Mouse (Mus musculus) olfactory bulb, adult 2 months (tissue): ENCODE data around the gene Ciz1.

Experiments used
- CTCF ChIP-seq: fragments of 200-500 bp; IDR thresholded peaks from 2 replicates; pipeline ENCODE4 v1.5.1; 2012; ENCODE audit warnings: low read depth, mild to moderate bottlenecking, low read length, moderate library complexity; ENCODE audit not compliant: insufficient read depth
- POLR2A ChIP-seq: fragments of 200-500 bp; IDR thresholded peaks from 2 replicates; pipeline ENCODE4 v1.6.1; 2012; ENCODE audit warnings: mild to moderate bottlenecking, low read depth, low read length, moderate library complexity; ENCODE audit not compliant: insufficient read depth

DNA sequence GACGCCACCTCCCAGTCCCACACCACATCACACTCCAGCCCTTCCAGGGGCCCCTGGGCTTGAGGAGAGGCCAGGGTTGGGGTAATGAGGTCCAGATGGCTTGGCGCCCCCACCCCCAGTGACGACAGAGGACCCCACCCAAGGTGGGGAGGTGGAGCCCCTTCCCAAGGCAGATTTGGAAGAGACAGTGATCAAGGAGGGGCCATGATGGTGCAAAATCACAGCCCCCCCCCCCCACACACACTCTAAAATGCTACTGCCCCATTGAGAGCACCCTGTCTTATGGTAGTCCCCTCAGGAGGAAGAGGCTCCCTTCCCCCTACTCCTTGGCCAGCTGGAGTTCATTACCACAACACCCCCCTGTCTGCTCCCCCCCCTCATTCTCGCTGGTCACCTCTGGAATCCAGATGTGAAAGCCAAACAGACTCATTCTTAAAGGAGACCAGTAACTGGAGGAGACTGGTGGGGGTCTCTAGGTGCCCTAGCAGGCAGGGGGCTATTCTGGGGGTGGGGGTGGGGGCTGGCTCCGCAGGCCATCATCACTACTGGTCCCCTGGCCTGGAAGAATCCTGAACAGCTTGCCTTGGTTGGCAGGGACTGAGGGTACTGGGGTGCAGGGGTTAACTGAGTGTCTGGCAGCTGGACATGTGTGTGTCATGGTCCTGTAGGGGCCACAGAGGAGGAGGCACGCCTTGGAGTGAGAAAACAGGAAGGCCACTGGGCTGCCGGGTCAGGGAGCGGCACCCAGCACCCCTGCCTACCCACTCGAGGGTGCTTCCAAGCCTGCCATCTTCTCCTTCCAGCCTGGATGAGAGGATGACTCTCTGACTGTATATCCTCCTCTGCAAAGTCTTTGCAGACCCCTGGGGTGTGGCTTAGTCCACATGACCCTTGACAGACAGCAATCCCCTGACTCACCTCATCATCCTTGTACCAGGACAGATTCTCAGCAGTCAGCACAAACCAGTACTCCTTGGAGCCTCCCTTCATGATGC, 32.2 kb upstream of the Ciz1 start:
- TF ChIP-seq CTCF (no peak), POLR2A (no peak)
